Mouse (Mus musculus) left cerebral cortex, postnatal 4 days (tissue): ENCODE data around the gene Aagab. TPM values are rescaled to one million over a fixed set of nuclear protein-coding genes. Genes with fewer than 3 reads are reported as not detected.

Experiments used
- DNase-seq: peaks from one replicate; pipeline ENCODE4 v3.0.0-alpha.2; 2022
- intact Hi-C: fragments of 180-260 bp; cut with DNase I; formaldehyde crosslinking; loops from one replicate; pipeline ENCODE4 v1.15.1; 2025
- total RNA-seq, 2 experiments: library from RNA; stranded (reverse); gene quantifications; 2 replicates each; pipeline ENCODE4 v1.2.3; 2021

Aagab gene
- total RNA-seq, 2 experiments from 2014 or later = 46.5 to 47.2 TPM

- peak; percentile 12 for DNase-seq
- intact Hi-C loops = loop anchor here (10.0 kb wide), 1 partner anchor 469 kb away; no protein-coding TSS in a partner anchor
Observed at GRCm38 (mm10) chr9:63603849-63604248, 1.4 kb downstream of the Aagab start.

- intact Hi-C loops = loop anchor here (10.0 kb wide), 1 partner anchor 472 kb away; no protein-coding TSS in a partner anchor
- DNase-seq = no peak
Observed at GRCm38 (mm10) chr9:63606594-63606993, 4.1 kb downstream of the Aagab start.

GRCm38 (mm10) chr9:63608006-63608405 lies 5.5 kb downstream of the Aagab start:
- intact Hi-C loops = loop anchor here (10.0 kb wide), 1 partner anchor 473 kb away; no protein-coding TSS in a partner anchor
- no peak for DNase-seq

GRCm38 (mm10) chr9:63609246-63609645 lies 6.8 kb downstream of the Aagab start:
- intact Hi-C loops = loop anchor here (10.0 kb wide), 1 partner anchor 474 kb away; no protein-coding TSS in a partner anchor
- no peak for DNase-seq

- no peak for DNase-seq
- intact Hi-C loops = loop anchor here (10.0 kb wide), 1 partner anchor 475 kb away; no protein-coding TSS in a partner anchor
Observed at GRCm38 (mm10) chr9:63609776-63610175, 7.3 kb downstream of the Aagab start.

- intact Hi-C loops = no loop called here
Observed at GRCm38 (mm10) chr9:63610231-63610630, 7.8 kb downstream of the Aagab start.

GRCm38 (mm10) chr9:63610841-63611366 lies 8.4 kb downstream of the Aagab start:
- peak; percentile 34 for DNase-seq
- intact Hi-C loops = no loop called here

More at GRCm38 (mm10) chr9:63610231-63610630, 7.8 kb downstream of the Aagab start:
- DNase-seq = no peak

GRCm38 (mm10) chr9:63611967-63612366 lies 9.5 kb downstream of the Aagab start:
- intact Hi-C loops = no loop called here
- DNase-seq = no peak

GRCm38 (mm10) chr9:63612565-63613515 lies 10.4 kb downstream of the Aagab start:
- intact Hi-C loops = no loop called here
- DNase-seq = peak; percentile 19

GRCm38 (mm10) chr9:63613569-63613968 lies 11.1 kb downstream of the Aagab start:
- no peak for DNase-seq
- intact Hi-C loops = no loop called here

- DNase-seq = no peak
- intact Hi-C loops = no loop called here
Observed at GRCm38 (mm10) chr9:63614018-63614985, 11.8 kb downstream of the Aagab start.

- intact Hi-C loops = no loop called here
Observed at GRCm38 (mm10) chr9:63617967-63618366, 15.5 kb downstream of the Aagab start.

GRCm38 (mm10) chr9:63623895-63624569 lies 21.6 kb downstream of the Aagab start:
- DNase-seq = no peak

More at GRCm38 (mm10) chr9:63617967-63618366, 15.5 kb downstream of the Aagab start:
- DNase-seq = no peak

GRCm38 (mm10) chr9:63625090-63625756 lies 22.8 kb downstream of the Aagab start:
- intact Hi-C loops = no loop called here
- no peak for DNase-seq

More at GRCm38 (mm10) chr9:63623895-63624569, 21.6 kb downstream of the Aagab start:
- intact Hi-C loops = no loop called here

- intact Hi-C loops = loop anchor here (10.0 kb wide), 1 partner anchor 213 kb away; no protein-coding TSS in a partner anchor
- DNase-seq = no peak
Observed at GRCm38 (mm10) chr9:63632045-63632444, 29.6 kb downstream of the Aagab start.

- DNase-seq = no peak
- intact Hi-C loops = loop anchor here (10.0 kb wide), 1 partner anchor 212 kb away; no protein-coding TSS in a partner anchor
Observed at GRCm38 (mm10) chr9:63632924-63633323, 30.5 kb downstream of the Aagab start.

GRCm38 (mm10) chr9:63633334-63633733 lies 30.9 kb downstream of the Aagab start:
- intact Hi-C loops = loop anchor here (10.0 kb wide), 1 partner anchor 211 kb away; no protein-coding TSS in a partner anchor
- no peak for DNase-seq

GRCm38 (mm10) chr9:63636113-63636512 lies 33.7 kb downstream of the Aagab start:
- intact Hi-C loops = loop anchor here (10.0 kb wide), 1 partner anchor 209 kb away; no protein-coding TSS in a partner anchor
- no peak for DNase-seq
